Mouse (Mus musculus): Measurements from ENCODE around the gene Blmh. TPM values are rescaled to one million over a fixed set of nuclear protein-coding genes. Genes with fewer than 3 reads are reported as not detected.

Blmh gene
- polyA plus RNA-seq, 1 experiment = 97.3 TPM

DNA sequence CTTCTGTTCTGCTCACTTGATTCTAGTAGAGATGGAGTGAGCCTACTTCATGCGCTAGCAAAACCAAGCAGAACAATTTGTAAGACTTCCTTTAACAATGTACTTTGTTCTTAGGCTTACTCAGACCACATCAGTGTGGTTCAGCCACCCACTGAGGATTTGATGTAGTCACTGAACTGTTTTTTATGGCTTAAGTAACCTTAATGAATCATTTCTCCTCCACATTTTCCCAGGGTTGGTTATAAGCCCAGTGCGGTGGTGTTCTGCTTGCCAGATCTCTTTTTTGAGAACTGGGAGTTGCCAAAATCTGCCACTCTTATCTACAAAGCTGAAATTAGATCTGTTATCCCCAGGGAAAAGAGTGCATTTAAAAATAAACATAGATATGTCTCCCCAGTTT, 28.9 kb downstream of the Blmh start:
- H3K27ac ChIP-seq (ENCODE audit: insufficient read depth, low read length) = peak overlapping the region; percentile 83
- peaks cover 5% of the 10 kb centered on the region for H3K4me1 ChIP-seq (ENCODE audit: control insufficient read depth, insufficient read depth, low read length)
- TF ChIP-seq POLR2A (IDR thresholded peaks at IDR 0.05; ENCODE audit: low read depth, low read length) (no peak), CTCF (IDR thresholded peaks at IDR 0.05; ENCODE audit: borderline replicate concordance, insufficient read depth, low read length) (no peak)
- no peak overlapping the region for H3K4me3 ChIP-seq (ENCODE audit: insufficient read depth, low read length)

DNA sequence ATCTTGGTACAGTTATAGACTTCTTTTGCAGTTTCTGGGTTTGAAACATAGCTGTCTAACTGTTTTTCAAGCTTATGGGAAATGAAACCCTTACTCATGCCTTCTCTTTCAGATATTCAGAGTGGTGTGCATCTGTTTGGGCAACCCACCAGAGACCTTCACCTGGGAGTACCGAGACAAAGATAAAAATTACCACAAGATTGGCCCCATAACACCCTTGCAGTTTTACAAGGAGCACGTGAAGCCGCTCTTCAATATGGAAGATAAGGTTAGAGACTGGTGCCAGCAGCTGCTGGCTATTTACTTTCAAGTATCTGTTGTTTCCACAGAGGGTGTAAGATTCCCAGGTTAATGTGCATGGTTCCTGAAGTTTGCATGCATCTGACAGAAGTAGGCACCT, 41.1 kb downstream of the Blmh start:
- no peak for TF ChIP-seq CTCF (IDR thresholded peaks at IDR 0.05; ENCODE audit: borderline replicate concordance, insufficient read depth, low read length)
- TF ChIP-seq POLR2A (IDR thresholded peaks at IDR 0.05; ENCODE audit: low read depth, low read length) = no peak
- Histone ChIP-seq H3K4me1 (ENCODE audit: control insufficient read depth, insufficient read depth, low read length) (no peaks in the 10 kb centered on the region), H3K4me3 (ENCODE audit: insufficient read depth, low read length) (no peak overlapping the region), H3K27ac (ENCODE audit: insufficient read depth, low read length) (no peak overlapping the region)

DNA sequence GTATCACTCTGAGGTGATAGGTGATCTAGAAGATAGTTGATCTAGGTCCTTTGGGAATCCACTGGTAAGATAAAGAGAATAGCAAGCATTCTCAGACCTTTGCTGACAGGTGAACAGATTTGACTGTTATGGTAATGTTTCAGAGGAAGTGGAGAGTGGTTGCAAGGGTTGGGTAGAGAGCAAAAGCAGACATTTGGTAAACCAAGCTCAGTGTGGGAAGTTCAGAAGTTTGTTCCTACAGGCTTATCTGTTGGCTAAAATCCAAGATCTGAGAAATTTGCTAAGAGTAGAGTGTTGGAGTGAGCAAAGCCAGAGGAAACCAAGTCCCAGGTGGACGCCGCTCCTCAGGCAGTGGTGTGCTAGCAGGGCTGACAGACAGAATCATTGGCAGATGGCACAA, 45.7 kb downstream of the Blmh start:
- H3K4me3 ChIP-seq (ENCODE audit: insufficient read depth, low read length) = no peak overlapping the region
- no peaks in the 10 kb centered on the region for H3K4me1 ChIP-seq (ENCODE audit: control insufficient read depth, insufficient read depth, low read length)
- TF ChIP-seq POLR2A (IDR thresholded peaks at IDR 0.05; ENCODE audit: low read depth, low read length) = no peak
- no peak for TF ChIP-seq CTCF (IDR thresholded peaks at IDR 0.05; ENCODE audit: borderline replicate concordance, insufficient read depth, low read length)
- no peak overlapping the region for H3K27ac ChIP-seq (ENCODE audit: insufficient read depth, low read length)

DNA sequence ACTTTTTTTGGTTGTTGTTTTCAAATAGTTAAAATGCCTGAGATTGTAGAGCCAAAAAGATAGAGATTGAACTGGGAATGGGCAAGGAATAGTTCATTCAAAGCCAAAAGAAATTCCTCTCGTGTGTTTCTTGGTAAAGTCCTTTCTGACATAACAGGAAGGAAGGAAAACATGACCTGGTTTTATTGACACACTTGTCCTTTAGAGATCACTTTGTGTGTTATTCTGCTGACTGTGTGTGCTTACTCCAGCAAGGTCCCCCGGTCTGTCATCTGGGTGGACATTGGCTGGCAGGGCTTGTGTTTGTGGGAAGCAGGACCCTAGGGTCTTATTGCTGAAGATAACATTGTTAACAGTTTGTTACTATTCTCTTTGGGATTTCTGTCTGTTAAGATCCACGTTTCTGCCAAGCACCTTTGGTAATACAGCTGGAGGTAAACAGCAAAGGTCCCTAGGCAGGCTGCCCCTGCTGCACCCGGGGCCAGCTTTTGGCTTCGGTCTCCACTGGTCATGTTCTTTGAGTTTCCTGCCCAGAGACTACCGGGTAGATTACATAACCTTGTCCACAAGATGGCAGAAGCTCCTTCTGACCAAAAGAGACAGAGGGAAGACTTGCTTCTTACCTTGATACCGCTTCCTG, 50.2 kb downstream of the Blmh start:
- Histone ChIP-seq H3K27ac (ENCODE audit: insufficient read depth, low read length) (no peak overlapping the region), H3K4me3 (ENCODE audit: insufficient read depth, low read length) (no peak overlapping the region), H3K4me1 (ENCODE audit: control insufficient read depth, insufficient read depth, low read length) (no peaks in the 10 kb centered on the region)
- TF ChIP-seq CTCF (IDR thresholded peaks at IDR 0.05; ENCODE audit: borderline replicate concordance, insufficient read depth, low read length) (no peak), POLR2A (IDR thresholded peaks at IDR 0.05; ENCODE audit: low read depth, low read length) (no peak)

DNA sequence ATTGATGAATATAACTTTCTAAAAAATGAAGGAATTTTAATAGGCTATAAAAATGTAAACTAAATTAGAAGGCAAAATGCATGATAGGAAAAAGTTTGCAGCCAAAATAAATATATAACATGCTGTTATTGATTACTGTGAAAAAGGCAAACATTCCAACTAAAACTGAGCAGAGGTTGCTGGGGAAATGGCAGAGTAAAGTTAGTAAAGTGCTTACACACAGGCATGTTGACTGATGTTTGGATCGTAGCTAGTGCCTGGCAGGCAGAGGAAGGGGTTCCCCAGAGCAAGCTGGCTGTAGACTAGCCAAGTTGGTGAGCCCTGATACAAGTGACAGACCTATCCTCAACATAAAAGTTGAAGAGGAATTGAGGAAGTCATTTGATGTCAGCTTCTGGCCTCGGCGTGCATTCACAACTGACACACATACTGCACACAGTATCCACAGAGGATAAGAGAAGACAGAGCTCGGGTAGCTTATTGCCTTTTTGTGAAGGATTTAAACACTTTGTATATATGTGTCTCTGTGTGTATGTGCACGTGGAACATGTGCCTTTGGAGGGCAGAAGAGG, 57.0 kb downstream of the Blmh start:
- H3K4me1 ChIP-seq (ENCODE audit: control insufficient read depth, insufficient read depth, low read length) = no peaks in the 10 kb centered on the region
- H3K27ac ChIP-seq (ENCODE audit: insufficient read depth, low read length) = no peak overlapping the region
- H3K4me3 ChIP-seq (ENCODE audit: insufficient read depth, low read length) = no peak overlapping the region
- no peak for TF ChIP-seq POLR2A (IDR thresholded peaks at IDR 0.05; ENCODE audit: low read depth, low read length)
- TF ChIP-seq CTCF (IDR thresholded peaks at IDR 0.05; ENCODE audit: borderline replicate concordance, insufficient read depth, low read length) = no peak

DNA sequence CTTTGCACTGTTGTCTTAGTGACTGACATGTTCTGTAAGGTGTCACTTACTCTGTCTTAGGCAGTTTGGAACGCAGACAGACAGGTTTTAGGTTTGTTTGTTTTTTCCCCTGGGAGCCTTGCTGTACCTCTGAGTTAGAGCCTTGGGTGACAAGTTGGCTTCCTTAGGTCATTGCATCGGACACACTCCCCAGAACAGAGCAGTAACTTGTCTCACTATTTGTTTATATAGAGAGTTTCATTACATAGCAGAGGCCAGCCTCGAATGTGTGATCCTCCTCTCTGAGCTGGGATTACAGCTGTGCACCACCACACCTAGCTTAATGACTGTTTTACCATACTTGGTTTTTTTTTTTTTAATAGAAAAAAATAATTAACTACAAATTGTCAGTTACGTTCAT, 57.8 kb downstream of the Blmh start:
- H3K27ac ChIP-seq (ENCODE audit: insufficient read depth, low read length) = no peak overlapping the region
- TF ChIP-seq POLR2A (IDR thresholded peaks at IDR 0.05; ENCODE audit: low read depth, low read length) = no peak
- TF ChIP-seq CTCF (IDR thresholded peaks at IDR 0.05; ENCODE audit: borderline replicate concordance, insufficient read depth, low read length) = no peak
- no peak overlapping the region for H3K4me3 ChIP-seq (ENCODE audit: insufficient read depth, low read length)
- no peaks in the 10 kb centered on the region for H3K4me1 ChIP-seq (ENCODE audit: control insufficient read depth, insufficient read depth, low read length)

DNA sequence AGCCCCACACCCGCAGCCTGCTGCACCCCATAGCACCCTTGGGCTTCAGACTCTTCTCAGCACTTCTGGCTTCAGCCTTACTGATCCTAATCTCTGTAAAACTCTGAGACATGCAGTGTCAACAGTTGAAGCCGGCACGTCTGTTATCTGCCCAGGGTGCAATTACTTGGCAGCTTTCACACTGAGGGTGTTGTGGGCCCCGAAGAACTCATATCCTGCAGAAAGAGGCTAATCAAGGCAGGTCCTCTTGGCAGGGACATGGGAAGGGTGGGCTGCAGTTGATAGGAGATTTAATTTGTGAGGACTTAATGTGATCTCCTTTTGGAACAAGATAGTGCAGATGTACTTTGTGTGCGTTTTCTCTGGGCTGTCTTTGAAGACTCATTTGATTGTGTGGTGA, 59.0 kb downstream of the Blmh start:
- no peak for TF ChIP-seq CTCF (IDR thresholded peaks at IDR 0.05; ENCODE audit: borderline replicate concordance, insufficient read depth, low read length)
- no peak for TF ChIP-seq POLR2A (IDR thresholded peaks at IDR 0.05; ENCODE audit: low read depth, low read length)

DNA sequence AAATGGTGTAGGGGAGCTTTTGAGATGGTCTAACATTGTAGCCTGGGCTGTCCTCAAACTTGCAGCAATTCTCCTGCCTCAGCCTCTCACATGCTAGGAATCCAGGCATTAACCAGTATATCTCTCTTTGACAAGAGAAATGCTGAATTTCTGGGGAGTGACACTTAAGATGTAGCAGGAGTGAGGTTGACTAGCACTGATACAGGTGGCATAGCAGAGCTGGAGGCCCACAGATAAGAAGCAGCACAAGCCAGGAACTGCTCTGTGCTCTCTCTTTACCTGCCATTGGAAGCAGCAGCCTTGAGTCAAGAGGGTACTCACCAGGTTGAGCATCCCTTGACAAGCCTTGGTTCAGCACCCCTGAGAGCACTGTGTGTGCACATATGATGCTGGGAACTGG, 59.6 kb downstream of the Blmh start:
- no peaks in the 10 kb centered on the region for H3K4me1 ChIP-seq (ENCODE audit: control insufficient read depth, insufficient read depth, low read length)
- H3K4me3 ChIP-seq (ENCODE audit: insufficient read depth, low read length) = no peak overlapping the region
- no peak overlapping the region for H3K27ac ChIP-seq (ENCODE audit: insufficient read depth, low read length)
- no peak for TF ChIP-seq CTCF (IDR thresholded peaks at IDR 0.05; ENCODE audit: borderline replicate concordance, insufficient read depth, low read length)
- TF ChIP-seq POLR2A (IDR thresholded peaks at IDR 0.05; ENCODE audit: low read depth, low read length) = no peak

More for the DNA sequence above, 59.0 kb downstream of the Blmh start:
- Histone ChIP-seq H3K27ac (ENCODE audit: insufficient read depth, low read length) (no peak overlapping the region), H3K4me1 (ENCODE audit: control insufficient read depth, insufficient read depth, low read length) (no peaks in the 10 kb centered on the region), H3K4me3 (ENCODE audit: insufficient read depth, low read length) (no peak overlapping the region)

DNA sequence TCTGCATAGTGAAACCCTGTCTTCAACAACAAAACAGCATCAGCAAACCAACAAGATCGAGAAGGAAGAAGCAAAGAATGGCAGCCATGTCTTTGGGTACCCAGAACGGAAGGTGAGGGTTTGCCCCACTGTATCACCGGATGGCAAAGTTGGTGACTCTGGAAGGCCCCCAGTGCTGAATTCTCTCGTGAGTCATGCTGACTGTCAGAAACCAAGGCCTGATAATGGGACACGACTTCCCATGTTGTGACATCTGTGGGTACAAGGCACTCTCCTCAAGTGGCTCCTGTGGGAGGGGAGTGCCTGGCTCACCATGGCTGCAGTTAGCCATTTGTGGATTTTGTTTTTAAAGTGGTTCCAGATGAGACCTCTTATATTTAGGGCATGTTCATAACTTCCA, 66.2 kb downstream of the Blmh start:
- no peak overlapping the region for H3K27ac ChIP-seq (ENCODE audit: insufficient read depth, low read length)
- TF ChIP-seq CTCF (IDR thresholded peaks at IDR 0.05; ENCODE audit: borderline replicate concordance, insufficient read depth, low read length) (no peak), POLR2A (IDR thresholded peaks at IDR 0.05; ENCODE audit: low read depth, low read length) (no peak)
- no peaks in the 10 kb centered on the region for H3K4me1 ChIP-seq (ENCODE audit: control insufficient read depth, insufficient read depth, low read length)
- H3K4me3 ChIP-seq (ENCODE audit: insufficient read depth, low read length) = no peak overlapping the region

DNA sequence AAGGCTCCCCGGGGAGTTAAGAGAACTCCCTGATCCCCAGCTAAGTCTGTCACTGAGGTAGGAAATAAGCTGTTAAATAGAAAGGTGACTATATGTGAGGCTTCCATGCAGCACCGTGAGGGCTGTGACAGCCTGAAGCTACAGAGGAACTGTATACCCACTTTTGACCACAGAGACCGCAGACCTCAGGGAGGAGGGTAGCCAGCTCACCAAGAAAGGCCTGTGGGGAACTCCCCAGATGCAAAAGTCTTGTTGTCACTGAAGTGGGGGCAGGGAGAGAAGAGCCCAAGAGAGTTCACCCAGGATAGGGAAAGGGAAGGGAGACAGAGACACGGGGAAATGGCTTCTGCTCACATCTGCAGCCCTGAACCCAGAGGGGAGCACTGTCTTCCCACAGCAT, 68.3 kb downstream of the Blmh start:
- no peak overlapping the region for H3K4me3 ChIP-seq (ENCODE audit: insufficient read depth, low read length)
- H3K27ac ChIP-seq (ENCODE audit: insufficient read depth, low read length) = no peak overlapping the region
- TF ChIP-seq CTCF (IDR thresholded peaks at IDR 0.05; ENCODE audit: borderline replicate concordance, insufficient read depth, low read length) (no peak), POLR2A (IDR thresholded peaks at IDR 0.05; ENCODE audit: low read depth, low read length) (no peak)
- H3K4me1 ChIP-seq (ENCODE audit: control insufficient read depth, insufficient read depth, low read length) = no peaks in the 10 kb centered on the region

All from embryonic fibroblast, embryonic 13.5 days (primary cell).